Mouse (Mus musculus) cortical plate, adult 2 months (tissue): ENCODE measurements around the gene Rora. TPM values are rescaled to one million over a fixed set of nuclear protein-coding genes. Genes with fewer than 3 reads are reported as not detected.

Experiments used
- H3K27ac ChIP-seq: fragments of 200-500 bp; 2 replicates; pipeline ENCODE4 v1.5.1; 2012; ENCODE audit warnings: low read length, control low read depth, inconsistent platforms; ENCODE audit not compliant: insufficient read depth
- H3K4me1 ChIP-seq: fragments of 200-500 bp; 2 replicates; pipeline ENCODE4 v1.6.1; 2011; ENCODE audit warnings: low read length; ENCODE audit not compliant: control insufficient read depth, insufficient read depth
- H3K4me3 ChIP-seq: fragments of 200-500 bp; 2 replicates; pipeline ENCODE4 v1.5.1; 2011; ENCODE audit warnings: mild to moderate bottlenecking, low read length, control low read depth; ENCODE audit not compliant: insufficient read depth
- CTCF ChIP-seq: fragments of 200-500 bp; IDR thresholded peaks from 2 replicates; pipeline ENCODE4 v1.5.1; 2011; ENCODE audit warnings: mild to moderate bottlenecking, control low read depth, low read length; ENCODE audit not compliant: insufficient read depth; ENCODE audit errors: extremely low read depth
- POLR2A ChIP-seq: fragments of 200-500 bp; IDR thresholded peaks from 2 replicates; pipeline ENCODE4 v1.6.1; 2011; ENCODE audit warnings: mild to moderate bottlenecking, low read length, control low read depth; ENCODE audit not compliant: insufficient read depth; ENCODE audit errors: extremely low read depth
- polyA plus RNA-seq: library from polyadenylated mRNA; depleted of rRNA; stranded (reverse); fragments of >200 nt; gene quantifications from 2 replicates; pipeline ENCODE4 v1.2.3, GENCODE M21; 2012

Rora gene
- polyA plus RNA-seq, 1 experiment, result 23.6 TPM

DNA sequence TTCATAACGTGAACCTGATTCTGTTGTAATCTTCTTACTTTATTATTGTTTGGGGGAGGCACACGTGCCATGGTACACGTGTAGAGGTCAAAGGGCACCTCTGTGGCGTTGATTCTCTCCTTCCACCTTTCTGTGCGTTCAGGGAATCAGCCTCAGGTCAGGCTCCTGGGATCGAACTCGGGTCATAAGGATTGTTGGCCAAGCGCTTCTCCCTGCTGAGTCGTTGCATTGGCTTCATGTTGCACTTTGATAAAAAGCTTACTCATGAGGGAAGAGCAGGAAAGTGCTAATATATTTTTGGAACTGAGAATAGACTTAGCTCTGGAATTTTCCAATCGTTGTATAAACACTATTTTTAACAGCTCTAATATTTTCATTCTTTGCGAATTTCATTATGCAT is 654.4 kb downstream of the Rora start:
- Histone ChIP-seq H3K27ac (no peak overlapping the region), H3K4me3 (no peak overlapping the region), H3K4me1 (peaks cover 5% of the 10 kb centered on the region)
- TF ChIP-seq POLR2A, result no peak
- no peak for TF ChIP-seq CTCF

DNA sequence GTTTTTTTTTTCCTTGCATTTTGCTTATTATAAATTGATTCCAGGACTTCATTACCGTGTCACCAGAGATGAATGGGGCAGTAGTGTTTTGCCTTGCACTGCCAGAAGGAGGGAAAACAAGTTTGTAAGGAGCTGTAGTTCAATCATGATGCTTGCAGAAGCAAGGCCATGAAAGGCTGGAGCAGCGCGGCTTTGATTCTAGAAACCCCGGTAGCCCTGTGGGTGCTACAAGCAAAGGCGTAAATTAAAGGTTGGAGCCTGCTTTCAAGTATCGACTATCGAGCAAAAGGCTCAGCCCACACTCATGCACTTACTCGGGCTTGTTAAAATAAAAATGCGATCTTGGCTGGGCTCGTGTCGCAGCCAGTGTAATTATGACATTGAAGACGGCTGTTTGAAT is 656.9 kb downstream of the Rora start:
- no peak overlapping the region for H3K4me3 ChIP-seq
- TF ChIP-seq POLR2A, result no peak
- no peak for TF ChIP-seq CTCF
- no peak overlapping the region for H3K27ac ChIP-seq
- peaks cover 5% of the 10 kb centered on the region for H3K4me1 ChIP-seq

DNA sequence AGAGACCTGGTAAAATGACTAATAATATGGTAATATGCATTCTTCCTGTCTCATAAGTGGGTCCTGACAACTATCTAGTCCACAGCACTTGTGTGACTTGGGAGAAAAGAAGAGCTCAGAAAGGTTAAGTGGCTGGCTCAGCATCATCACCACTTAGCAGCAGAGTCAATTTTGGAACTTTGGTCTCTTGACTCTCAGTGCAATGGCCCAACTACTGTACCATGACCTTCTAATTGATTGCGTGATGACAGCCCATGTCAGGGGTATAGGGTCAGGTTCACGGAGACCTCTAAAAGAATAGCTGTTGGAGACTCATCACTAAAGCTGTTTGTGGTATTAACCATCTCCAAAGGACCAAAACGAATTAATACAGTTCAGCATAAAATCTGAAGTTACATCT is 659.7 kb downstream of the Rora start:
- TF ChIP-seq CTCF (no peak), POLR2A (no peak)
- H3K27ac ChIP-seq, result no peak overlapping the region
- H3K4me3 ChIP-seq, result no peak overlapping the region
- H3K4me1 ChIP-seq, result peaks cover 3% of the 10 kb centered on the region; the same call in 1 of the 2 replicates

DNA sequence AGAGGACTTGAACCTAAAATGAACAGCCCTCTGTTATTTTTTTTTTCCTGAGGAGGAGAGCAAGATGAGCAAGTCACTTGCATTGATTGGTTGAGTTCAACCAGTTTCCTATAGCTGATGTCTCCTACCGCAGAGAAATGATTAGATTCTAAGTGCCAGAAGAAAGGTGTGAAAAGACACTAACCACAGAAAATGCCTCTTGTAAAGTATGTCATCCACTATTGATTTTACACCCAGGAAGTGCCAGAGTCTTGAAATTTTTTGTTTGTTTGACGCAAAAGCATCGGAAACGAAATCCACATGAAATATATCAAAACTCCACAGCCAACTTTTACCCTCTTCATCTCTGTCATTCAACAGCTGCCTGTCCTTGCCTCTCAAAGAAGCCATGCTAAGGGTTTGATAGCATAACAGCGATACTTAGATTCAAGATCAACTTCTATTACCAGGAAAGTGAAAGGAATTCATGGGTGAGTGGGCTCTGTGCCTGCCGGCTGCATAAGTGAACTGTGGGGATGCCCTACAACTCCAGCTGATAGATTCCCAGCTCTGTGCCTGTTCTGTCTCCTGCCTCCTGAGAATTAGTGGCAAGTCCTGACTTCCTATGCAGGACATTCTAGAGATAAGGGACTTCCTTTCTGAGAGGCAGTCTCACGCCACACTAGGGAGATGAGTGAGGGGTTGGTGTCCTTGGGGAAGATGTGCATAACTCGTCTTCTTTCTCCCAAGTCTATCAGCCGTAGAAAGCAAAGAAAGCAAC is 661.0 kb downstream of the Rora start:
- H3K4me3 ChIP-seq, result no peak overlapping the region
- peaks cover 3% of the 10 kb centered on the region; the same call in 1 of the 2 replicates for H3K4me1 ChIP-seq
- TF ChIP-seq POLR2A, result no peak
- no peak for TF ChIP-seq CTCF
- no peak overlapping the region for H3K27ac ChIP-seq

DNA sequence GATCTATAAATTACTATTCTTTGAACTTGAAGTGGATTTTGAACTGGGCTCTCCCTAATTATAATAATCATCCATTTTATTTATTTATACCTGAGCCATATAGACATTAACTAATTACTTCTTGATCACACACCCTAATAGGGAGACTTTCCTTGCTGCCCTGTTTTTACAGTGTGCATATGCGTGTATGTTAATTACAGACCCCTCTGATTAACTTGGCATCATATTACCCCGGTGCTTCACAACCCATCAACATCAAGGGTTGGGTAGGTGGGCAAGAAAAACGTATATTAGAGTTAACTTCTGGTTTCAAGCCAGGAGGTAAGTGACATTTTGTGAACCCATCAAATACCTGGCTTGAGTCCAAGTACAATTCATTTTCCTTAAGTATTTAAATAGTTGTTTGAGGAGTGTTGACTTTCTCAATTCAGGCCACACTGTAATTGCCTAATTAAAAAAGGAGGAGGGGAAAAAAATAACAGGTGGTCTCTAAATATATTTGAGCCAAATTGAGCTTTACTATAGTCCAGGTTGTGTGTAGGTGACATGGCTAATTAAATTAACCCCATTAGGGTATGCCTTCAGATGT is 664.0 kb downstream of the Rora start:
- TF ChIP-seq POLR2A (no peak), CTCF (no peak)
- Histone ChIP-seq H3K27ac (no peak overlapping the region), H3K4me3 (no peak overlapping the region), H3K4me1 (no peaks in the 10 kb centered on the region)

DNA sequence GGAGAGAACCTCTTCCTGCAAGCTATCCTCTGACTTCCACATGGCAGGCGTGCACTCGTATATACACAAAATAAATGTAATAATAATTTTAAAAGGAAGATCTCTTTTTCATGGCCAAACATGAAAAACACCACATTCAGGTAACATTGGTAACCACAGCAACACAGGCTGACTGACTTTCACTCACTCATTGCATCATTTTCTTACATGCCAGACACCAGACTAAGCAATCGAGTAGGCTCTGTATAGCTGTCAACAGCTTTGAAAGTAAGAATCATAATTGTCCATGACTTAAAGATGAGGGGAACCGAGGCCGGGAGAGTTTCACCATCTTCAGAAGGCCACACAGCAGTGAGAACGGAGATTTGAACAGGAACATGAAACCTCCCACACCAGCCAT is 665.8 kb downstream of the Rora start:
- TF ChIP-seq POLR2A (no peak), CTCF (no peak)
- H3K4me1 ChIP-seq, result no peaks in the 10 kb centered on the region
- H3K4me3 ChIP-seq, result no peak overlapping the region
- no peak overlapping the region for H3K27ac ChIP-seq

DNA sequence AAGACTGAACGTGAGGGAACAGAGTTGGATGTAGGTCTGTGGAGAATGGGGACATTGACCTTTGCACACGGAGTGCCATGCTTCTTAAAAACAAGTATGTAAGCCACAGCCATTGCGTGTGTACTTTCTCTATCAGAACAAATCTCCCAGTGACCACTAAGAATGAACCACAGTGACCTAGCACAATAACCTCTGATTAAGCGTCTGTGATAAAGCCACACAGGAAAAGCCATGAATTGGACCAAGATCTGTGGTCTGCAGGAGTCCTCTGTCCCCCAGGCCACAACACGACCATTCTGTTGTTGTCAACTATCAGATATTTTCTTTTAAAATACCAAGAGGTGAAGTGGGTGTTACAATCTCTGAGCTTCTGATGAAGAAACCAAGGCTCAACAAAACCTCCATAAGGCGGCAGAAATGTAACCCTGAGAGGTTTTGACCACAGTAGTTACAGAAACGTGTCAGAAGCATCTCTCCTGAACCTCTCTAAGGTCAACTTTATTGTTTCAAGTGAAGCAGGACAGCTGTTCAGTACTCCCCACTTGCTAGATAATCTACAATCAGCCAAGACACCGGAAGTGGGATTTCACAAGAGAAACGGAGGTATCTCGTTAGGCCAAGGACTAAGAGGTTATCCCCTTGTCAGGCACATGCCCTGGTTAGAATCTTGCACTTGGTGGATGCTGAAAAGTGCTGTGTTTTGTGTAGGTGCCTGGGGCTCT is 666.5 kb downstream of the Rora start:
- Histone ChIP-seq H3K27ac (no peak overlapping the region), H3K4me3 (no peak overlapping the region), H3K4me1 (no peaks in the 10 kb centered on the region)
- no peak for TF ChIP-seq CTCF
- no peak for TF ChIP-seq POLR2A

DNA sequence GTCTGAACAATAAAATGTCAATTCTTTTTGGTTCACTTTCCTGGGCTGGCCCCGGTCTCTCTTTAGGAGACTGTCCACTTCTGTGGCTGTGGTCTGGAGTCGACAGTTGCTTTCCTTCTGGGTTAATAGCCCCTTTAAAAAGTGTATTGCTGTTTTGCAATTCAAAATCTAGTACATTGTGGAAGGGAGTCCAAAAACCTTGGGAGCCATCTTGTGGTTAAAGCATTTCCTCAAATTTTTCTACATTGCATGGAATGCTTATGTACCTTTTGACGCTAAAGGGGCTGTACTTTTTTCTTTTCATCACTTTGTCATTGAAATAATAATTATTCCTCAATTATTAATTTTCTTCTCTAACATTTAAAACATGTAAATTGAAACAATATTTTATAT is 667.0 kb downstream of the Rora start:
- TF ChIP-seq CTCF (no peak), POLR2A (no peak)
- H3K27ac ChIP-seq, result no peak overlapping the region
- no peaks in the 10 kb centered on the region for H3K4me1 ChIP-seq
- no peak overlapping the region for H3K4me3 ChIP-seq

DNA sequence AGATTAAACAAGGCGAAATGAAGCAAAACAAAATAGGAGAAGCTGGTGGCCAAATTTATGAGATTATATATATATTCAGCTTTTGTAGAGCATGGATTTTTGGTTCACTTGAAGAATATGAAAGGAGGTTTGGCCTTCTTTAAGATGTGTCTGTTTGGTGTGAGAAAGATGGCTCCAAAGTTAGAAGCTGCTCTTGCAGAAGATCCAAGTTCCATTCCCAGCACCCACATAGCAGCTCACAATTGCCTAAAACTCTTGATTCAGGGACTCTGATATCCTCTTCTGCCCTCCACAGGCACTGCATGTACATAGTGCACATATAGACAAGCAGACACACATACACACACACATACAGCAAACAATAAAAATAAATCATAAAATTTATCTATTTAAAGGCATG is 668.4 kb downstream of the Rora start:
- Histone ChIP-seq H3K27ac (no peak overlapping the region), H3K4me3 (no peak overlapping the region), H3K4me1 (0 out of 2 replicates have a peak, but pooled peaks cover 1% of the 10 kb centered on the region)
- TF ChIP-seq POLR2A, result no peak
- TF ChIP-seq CTCF, result no peak
